Mouse (Mus musculus) G1E (cell line): Measurements from ENCODE around the gene Madd.

Experiments used
- CTCF ChIP-seq: IDR thresholded peaks from 2 replicates; pipeline ENCODE4 v1.5.1; 2012; ENCODE audit warnings: low read depth, low read length, inconsistent platforms, mixed read lengths
- GATA1 ChIP-seq: IDR thresholded peaks from 2 replicates; pipeline ENCODE4 v1.6.1; 2012; ENCODE audit warnings: borderline replicate concordance, low read length, inconsistent platforms, mixed read lengths
- TAL1 ChIP-seq: conservative IDR thresholded peaks from 2 replicates; pipeline ENCODE4 v1.6.1; 2012; ENCODE audit warnings: low read depth, low read length, inconsistent platforms, mixed read lengths

- TF ChIP-seq CTCF (no peak), TAL1 (no peak), GATA1 (no peak)
These were observed 65.9 kb downstream of the Madd start, which contains the start of gene Mybpc3 for GRCm38 (mm10) chr2:91117585-91118275.
